Mouse (Mus musculus) naive thymus-derived CD4-positive, alpha-beta T cell, adult 2 months (primary cell): ENCODE measurements around the gene Gpr15.

ENCODE experiments used
- DNase-seq: peaks from one replicate; pipeline ENCODE4 v3.0.0-alpha.2; 2011; ENCODE audit warnings: low read depth

Gene Gpr15

GRCm38 (mm10) chr16:58718666-58719120, at the start of gene Gpr15:
Gpr15 (minus strand) TSS chr16:58719070.
- peak; percentile 41 for DNase-seq

- DNase-seq: no peak
Observed at GRCm38 (mm10) chr16:58763076-58763475, 44.2 kb upstream of the Gpr15 start, which contains the start of gene Olfr172. Olfr172 (minus strand) TSS chr16:58763176.

- no peak for DNase-seq
Observed at GRCm38 (mm10) chr16:58756191-58756590, 37.3 kb upstream of the Gpr15 start.

GRCm38 (mm10) chr16:58751314-58751713, 32.4 kb upstream of the Gpr15 start:
- DNase-seq: peak; percentile 22

GRCm38 (mm10) chr16:58746715-58747114, 27.8 kb upstream of the Gpr15 start:
- no peak for DNase-seq

- DNase-seq: no peak
Observed at GRCm38 (mm10) chr16:58740751-58741150, 21.9 kb upstream of the Gpr15 start.

GRCm38 (mm10) chr16:58738800-58739199, 19.9 kb upstream of the Gpr15 start:
- DNase-seq: no peak

- DNase-seq: no peak
Observed at GRCm38 (mm10) chr16:58738205-58738604, 19.3 kb upstream of the Gpr15 start.

- no peak for DNase-seq
Observed at GRCm38 (mm10) chr16:58728176-58728671, 9.4 kb upstream of the Gpr15 start.

GRCm38 (mm10) chr16:58727477-58728131, 8.7 kb upstream of the Gpr15 start, which contains the start of gene Cldnd1:
Cldnd1 (plus strand) TSS chr16:58727910.
- peak; percentile 95 for DNase-seq

- DNase-seq: no peak
Observed at GRCm38 (mm10) chr16:58726680-58727476, 8.0 kb upstream of the Gpr15 start.

GRCm38 (mm10) chr16:58722292-58722691, 3.4 kb upstream of the Gpr15 start:
- no peak for DNase-seq

- DNase-seq: no peak
Observed at GRCm38 (mm10) chr16:58715018-58715417, 3.9 kb downstream of the Gpr15 start.

GRCm38 (mm10) chr16:58713128-58713527, 5.7 kb downstream of the Gpr15 start:
- no peak for DNase-seq

- DNase-seq: peak; percentile 27
Observed at GRCm38 (mm10) chr16:58712221-58712620, 6.6 kb downstream of the Gpr15 start.

GRCm38 (mm10) chr16:58709536-58709935, 9.3 kb downstream of the Gpr15 start:
- DNase-seq: no peak

GRCm38 (mm10) chr16:58708601-58709475, 10.0 kb downstream of the Gpr15 start:
- DNase-seq: no peak

- DNase-seq: no peak
Observed at GRCm38 (mm10) chr16:58707276-58707905, 11.5 kb downstream of the Gpr15 start.

GRCm38 (mm10) chr16:58704999-58705398, 13.9 kb downstream of the Gpr15 start:
- DNase-seq: no peak

GRCm38 (mm10) chr16:58703382-58704124, 15.3 kb downstream of the Gpr15 start:
- no peak for DNase-seq
